Mouse (Mus musculus) spleen, postnatal 14 days (tissue): Measurements from ENCODE around the gene Sirt6.
A peak's percentile ranks its signal among the peaks of the same experiment; 100 is the strongest.
"Not testable (repeated sequence)": the region's sequence is repeated elsewhere in the genome, so short reads cannot be mapped to it uniquely, and the experiment has no call there.

ENCODE experiments used
- DNase-seq, 2 experiments: peaks; one replicate each; pipeline ENCODE4 v3.0.0; 2021 to 2022; ENCODE audit warnings: low spot score in 2 of 2

The Sirt6 gene

GRCm38 (mm10) chr10:81626994-81627835, at the start of gene Sirt6:
TSS of gene Sirt6 (minus strand) at chr10:81627797.
- DNase-seq, result peak; percentile 77 to 81

DNA sequence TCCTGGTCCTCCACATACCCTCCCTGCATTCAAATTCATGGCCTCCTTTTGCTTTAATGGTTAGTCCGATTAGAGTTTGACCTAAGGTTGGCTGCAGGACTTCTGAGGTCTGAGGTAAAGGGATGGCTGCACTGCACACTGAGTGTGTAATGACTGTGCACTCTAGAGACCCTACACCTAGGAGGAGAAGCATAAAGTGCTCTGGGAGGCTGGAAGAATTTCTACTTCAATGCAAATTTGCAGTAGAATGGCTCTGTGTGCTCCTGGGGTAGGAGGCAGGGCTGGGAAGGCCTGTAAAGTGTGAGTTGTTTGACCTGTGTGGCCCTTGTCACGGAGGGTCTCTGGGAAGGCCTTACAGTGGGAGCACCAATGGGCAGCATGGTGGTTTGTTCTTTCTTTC, 28.6 kb upstream of the Sirt6 start:
- no peak for DNase-seq

GRCm38 (mm10) chr10:81655178-81655577, 27.6 kb upstream of the Sirt6 start:
- no peak for DNase-seq

DNA sequence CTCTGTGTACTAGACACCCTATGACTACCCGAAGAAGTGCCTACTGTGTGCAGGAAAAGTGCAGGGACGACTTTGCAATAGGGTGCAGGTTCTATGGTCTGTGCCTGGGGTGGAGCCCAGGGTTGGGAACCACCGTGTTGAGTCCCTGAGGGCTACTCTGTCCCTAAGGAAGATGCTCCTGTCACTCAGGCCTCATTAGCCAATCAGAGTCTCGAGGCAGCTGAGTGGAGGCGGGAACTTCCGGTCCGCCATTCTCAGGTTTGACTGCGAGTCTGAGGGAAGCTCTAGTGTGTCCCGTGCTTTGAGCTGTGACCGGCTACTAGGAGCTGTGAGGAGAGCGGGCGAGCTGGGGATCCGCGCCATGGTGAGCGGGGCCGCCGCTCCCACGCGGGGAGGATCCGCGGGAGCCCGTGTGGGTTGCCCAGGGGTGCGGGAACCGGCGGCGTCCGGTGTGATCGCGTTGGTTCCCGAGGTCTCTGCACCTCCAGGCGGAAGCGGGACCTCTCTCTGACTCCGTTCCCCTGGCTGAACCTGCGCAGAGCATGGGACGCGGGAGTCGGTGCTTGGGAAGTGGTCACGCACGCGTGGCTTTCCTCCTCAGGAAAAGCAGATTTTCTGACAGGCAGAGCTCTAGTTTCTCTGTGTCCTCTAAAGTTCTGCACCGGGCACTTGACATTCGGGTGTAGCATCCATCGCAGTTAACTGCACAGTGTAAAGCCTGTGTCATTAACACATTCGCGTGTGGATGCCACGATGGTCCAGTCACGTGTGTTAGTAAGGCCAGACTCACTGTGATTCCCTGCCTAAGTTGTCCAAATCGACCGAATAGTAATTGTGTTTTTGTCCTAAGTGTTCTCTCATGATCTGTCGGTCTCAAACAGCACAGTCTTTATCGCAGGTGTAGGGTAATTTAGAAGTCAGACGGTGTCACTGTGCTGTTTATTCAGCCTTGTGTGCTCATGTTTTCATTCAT, 21.5 kb upstream of the Sirt6 start, which contains the start of gene Gm10778:
Gm10778 (plus strand) TSS at position 257 of the 973 bp plus-strand sequence.
- DNase-seq, result peak; percentile 70 to 77

GRCm38 (mm10) chr10:81646015-81646555, 18.5 kb upstream of the Sirt6 start:
- DNase-seq, result no peak

DNA sequence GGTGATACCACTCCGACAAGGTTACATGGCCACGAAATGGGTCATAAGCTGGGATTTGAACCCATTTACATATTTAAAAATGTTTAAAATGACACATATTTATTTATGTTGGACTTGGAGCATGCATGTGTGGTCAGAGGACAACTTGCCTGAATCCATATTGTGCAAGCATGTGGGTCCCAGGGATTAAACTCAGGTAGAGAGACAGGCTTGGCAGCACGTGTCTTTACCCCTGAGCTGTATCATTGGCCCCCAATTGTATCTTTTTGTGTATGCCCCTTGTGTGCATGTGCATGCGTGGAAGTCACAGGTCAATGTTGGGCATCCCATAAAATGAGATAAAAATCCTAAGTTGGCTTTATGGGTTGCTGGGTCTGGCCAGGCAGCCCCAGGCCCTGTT, 17.8 kb upstream of the Sirt6 start:
- DNase-seq, result no peak

DNA sequence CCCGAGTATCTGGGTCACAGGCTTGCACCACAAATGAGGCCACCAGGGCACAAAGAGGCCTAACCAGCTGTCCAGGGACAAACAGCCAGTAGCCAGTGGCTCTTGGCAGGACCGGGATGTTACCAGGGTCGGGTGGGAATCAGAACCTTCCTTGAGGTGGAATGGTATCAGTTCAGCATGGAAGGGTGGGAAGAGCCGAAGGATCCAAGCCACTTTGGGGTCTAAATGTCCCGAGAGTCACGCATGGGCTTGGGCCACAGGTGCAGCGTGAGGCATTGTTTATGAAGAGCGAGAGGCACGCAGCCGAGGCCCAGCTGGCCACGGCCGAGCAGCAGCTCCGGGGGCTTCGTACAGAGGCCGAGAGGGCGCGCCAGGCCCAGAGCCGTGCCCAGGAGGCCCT, 17.1 kb upstream of the Sirt6 start:
- peak in 1 of 2 experiments; percentile 6 for DNase-seq

DNA sequence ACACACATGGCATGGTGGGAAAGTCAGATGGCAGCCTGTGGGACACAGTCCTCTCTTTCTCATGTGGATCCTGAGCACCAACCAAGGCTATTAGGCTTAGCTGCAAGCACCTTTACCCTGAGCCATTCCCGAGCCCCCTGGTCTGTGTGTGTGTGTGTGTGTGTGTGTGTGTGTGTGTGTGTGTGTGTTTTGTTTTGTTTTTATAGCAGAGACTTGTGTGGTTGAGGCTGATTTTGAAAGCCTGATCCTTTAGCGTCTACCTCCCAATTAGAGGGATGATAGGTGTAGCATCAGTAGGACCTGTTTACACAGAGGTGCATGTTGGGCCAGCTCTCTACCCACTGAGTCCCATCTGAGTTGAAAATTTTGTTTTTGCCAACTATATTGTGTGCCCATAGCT, 16.6 kb upstream of the Sirt6 start:
- no peak for DNase-seq

GRCm38 (mm10) chr10:81643449-81644055, 16.0 kb upstream of the Sirt6 start:
- peak; percentile 84 to 91 for DNase-seq

GRCm38 (mm10) chr10:81642648-81643448, 15.3 kb upstream of the Sirt6 start:
- DNase-seq, result no peak

- no peak for DNase-seq
These were observed 14.5 kb upstream of the Sirt6 start for GRCm38 (mm10) chr10:81641978-81642647.

DNA sequence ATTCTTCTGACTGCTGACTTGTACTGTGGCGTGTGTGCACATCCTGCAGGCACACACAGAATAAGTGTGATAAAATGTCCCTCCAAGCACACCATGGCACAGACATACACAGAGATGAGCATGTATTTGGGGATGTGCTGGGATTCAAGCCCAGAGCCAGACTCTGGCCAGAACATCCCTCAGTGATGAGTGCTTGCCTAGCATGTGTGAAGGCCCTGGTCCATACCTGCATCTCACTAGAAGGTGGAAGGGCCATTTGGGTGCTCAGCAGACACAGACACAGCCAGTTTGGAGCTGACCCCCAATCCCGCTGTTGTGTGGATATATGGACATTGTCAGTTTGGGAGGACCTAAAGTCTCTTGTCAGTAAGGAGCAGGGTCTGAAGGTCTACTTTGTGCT, 14.0 kb upstream of the Sirt6 start:
- no peak for DNase-seq

GRCm38 (mm10) chr10:81640825-81641224, 13.2 kb upstream of the Sirt6 start:
- not testable (repeated sequence) for DNase-seq

DNA sequence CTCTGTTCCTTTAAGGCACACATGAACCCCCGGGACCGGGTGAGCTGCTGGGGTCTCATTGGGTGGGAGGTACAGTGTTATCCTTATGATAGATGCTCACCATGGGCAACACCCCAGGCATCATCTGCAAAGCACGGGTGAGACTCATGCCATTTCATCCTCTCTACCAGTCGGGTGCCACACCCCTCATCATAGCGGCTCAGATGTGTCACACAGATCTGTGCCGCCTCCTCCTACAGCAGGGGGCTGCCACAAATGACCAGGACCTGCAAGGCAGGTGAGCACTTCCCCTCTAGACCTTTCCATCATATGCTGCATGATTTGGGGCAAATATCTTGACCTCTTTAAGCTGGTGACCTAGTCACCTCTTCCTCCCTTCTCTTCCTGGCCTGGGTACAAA, 10.5 kb upstream of the Sirt6 start:
- DNase-seq, result peak in 1 of 2 experiments; percentile 5

- DNase-seq, result no peak
These were observed 8.7 kb upstream of the Sirt6 start for GRCm38 (mm10) chr10:81636338-81636737.

DNA sequence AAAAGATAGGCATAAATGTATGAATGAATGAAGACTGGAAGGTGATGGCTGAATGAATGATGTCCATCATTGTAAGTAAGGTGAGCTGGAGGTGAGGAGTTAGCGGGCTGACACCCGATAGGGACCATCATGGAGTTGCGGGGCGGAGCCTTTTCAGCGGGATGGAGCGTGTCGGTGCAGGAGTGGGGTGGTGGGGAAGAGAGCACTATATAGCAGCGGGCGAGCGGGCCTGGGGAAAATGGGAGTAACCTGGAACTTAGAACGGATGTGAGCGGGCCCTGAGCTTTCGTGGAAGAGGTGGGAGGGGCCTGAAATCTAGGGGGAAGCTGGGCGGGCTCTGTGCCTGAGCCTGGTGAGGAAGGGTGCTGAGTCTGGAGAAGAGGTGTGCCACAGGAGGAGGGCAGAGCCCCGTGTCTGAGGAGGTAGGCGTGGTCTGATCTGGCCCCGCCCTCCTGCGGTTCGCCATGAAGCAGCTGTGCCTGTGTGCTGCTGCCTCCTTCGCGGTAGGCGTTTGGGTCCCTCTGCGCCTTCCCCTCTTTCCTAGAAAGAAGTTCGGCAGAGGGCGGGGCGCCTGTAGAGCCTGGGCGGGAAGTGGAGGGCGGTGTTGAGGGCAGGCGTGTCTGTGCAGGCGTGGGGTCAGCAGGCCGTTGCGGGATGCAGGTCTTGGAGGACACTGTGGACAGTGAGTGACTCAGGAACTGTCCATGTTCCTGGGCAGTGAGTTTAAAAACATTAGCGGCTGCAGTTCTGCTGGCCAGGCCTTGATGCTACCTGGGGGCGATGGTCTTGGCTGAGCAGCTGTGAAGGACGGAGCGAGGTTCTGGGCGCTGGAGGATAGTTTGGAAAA, 5.9 kb upstream of the Sirt6 start:
- peak; percentile 70 to 75 for DNase-seq

GRCm38 (mm10) chr10:81628390-81628789, 793 bp upstream of the Sirt6 start, which contains the start of gene Ankrd24:
TSS of gene Ankrd24 (plus strand) at chr10:81628540.
- DNase-seq, result no peak

- DNase-seq, result no peak
These were observed 231 bp upstream of the Sirt6 start for GRCm38 (mm10) chr10:81627836-81628220.
